Mouse (Mus musculus) ES-E14 (cell line): ENCODE measurements at regions not wholly inside any gene's neighbourhood (a gene's known extent, or its start where the extent isn't known, plus 50 kb on each side); places are given as distances from the start of the nearest gene placed in this dataset.

Experiments
- DNase-seq: peaks from one replicate; pipeline ENCODE4 v3.0.0-alpha.2; 2013; ENCODE audit warnings: low read depth, low spot score
- H3K27ac ChIP-seq: 2 replicates; pipeline ENCODE4 v1.5.1; 2012; ENCODE audit warnings: low read depth, mild to moderate bottlenecking, low read length, moderate library complexity, mixed read lengths; ENCODE audit not compliant: poor library complexity, insufficient read depth, severe bottlenecking
- H3K36me3 ChIP-seq: 2 replicates; pipeline ENCODE4 v1.6.1; 2012; ENCODE audit warnings: mild to moderate bottlenecking, low read length, moderate library complexity, mixed read lengths; ENCODE audit not compliant: control insufficient read depth, poor library complexity, insufficient read depth, severe bottlenecking
- H3K4me1 ChIP-seq, 2 experiments: fragments of 150-350 bp in 1 of 2; sonication (generic) in 1 of 2; 2 replicates each; pipeline ENCODE4 v1.6.1; 2012; ENCODE audit warnings: low read length in 2 of 2, mild to moderate bottlenecking in 1 of 2, mixed read lengths in 1 of 2; ENCODE audit not compliant: control insufficient read depth in 2 of 2, insufficient read depth in 2 of 2, poor library complexity in 1 of 2
- H3K4me3 ChIP-seq, 2 experiments: fragments of 150-350 bp in 1 of 2; sonication (generic) in 1 of 2; 2 replicates each; pipeline ENCODE4 v1.5.1; 2012; ENCODE audit warnings: low read length in 2 of 2, low read depth in 1 of 2, mild to moderate bottlenecking in 1 of 2, mixed read lengths in 1 of 2; ENCODE audit not compliant: insufficient read depth in 1 of 2, poor library complexity in 1 of 2, severe bottlenecking in 1 of 2
- H3K9ac ChIP-seq: 2 replicates; pipeline ENCODE4 v1.6.1; 2012; ENCODE audit warnings: low read depth, mild to moderate bottlenecking, low read length, mixed read lengths; ENCODE audit not compliant: poor library complexity, insufficient read depth, severe bottlenecking
- H3K9me3 ChIP-seq: fragments of 150-350 bp; sonication (generic); 2 replicates; pipeline ENCODE4 v1.6.1; 2012; ENCODE audit warnings: low read depth, mild to moderate bottlenecking, low read length; ENCODE audit not compliant: control insufficient read depth, insufficient read depth
- CHD2 ChIP-seq: IDR thresholded peaks from 2 replicates; pipeline ENCODE4 v1.6.1; 2014; ENCODE audit warnings: mild to moderate bottlenecking, low read depth, low read length, inconsistent platforms
- HCFC1 ChIP-seq: IDR thresholded peaks from 2 replicates; pipeline ENCODE4 v1.6.1; 2012; ENCODE audit warnings: low read length, inconsistent platforms, borderline replicate concordance; ENCODE audit not compliant: insufficient read depth
- MAFK ChIP-seq: IDR thresholded peaks from 2 replicates; pipeline ENCODE4 v1.6.1; 2014; ENCODE audit warnings: mild to moderate bottlenecking, low read depth, low read length, inconsistent platforms; ENCODE audit not compliant: insufficient read depth
- ZC3H11A ChIP-seq: IDR thresholded peaks from 2 replicates; pipeline ENCODE4 v1.6.1; 2012; ENCODE audit warnings: low read depth, mild to moderate bottlenecking, inconsistent platforms, low read length, borderline replicate concordance
- ZNF384 ChIP-seq: IDR thresholded peaks from 2 replicates; pipeline ENCODE4 v1.6.1; 2012; ENCODE audit warnings: low read depth, low read length, inconsistent platforms
- in situ Hi-C, 2 experiments: fragments of 600-800 bp; cut with MboI; formaldehyde crosslinking; loops; one replicate each; pipeline ENCODE4 v1.15.1; 2025; ENCODE audit warnings: low sequenced_read_pairs in 2 of 2, inconsistent platforms in 1 of 2; ENCODE audit not compliant: unreplicated experiment in 2 of 2

DNA sequence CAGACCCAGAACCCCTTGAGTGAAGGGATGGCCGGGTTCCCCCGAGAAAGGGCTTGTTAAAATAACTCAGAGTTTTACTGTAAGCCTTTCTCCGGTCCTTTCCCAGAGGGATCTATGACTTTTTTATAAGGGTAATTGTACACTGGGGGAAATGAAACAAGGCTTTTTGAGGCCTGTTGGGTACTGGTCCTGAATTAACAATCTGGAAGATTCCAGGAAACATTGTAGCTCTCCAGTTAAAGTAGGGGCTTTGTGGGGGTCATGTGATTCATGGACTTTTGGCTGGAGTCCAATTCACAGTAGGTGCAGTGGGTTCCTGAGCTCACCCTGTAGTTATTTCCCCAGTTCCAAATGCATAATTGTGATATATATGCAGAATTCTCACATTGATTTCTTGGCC is 77.1 kb upstream of the Fndc3a start:
- Histone ChIP-seq H3K9me3 (no peaks in the 10 kb centered on the region), H3K4me1 (0 out of 4 replicates have a peak, but pooled peaks cover 0 to 3% of the 10 kb centered on the region in 2 experiments), H3K36me3 (no peaks in the 10 kb centered on the region), H3K27ac (no peak overlapping the region), H3K4me3 (no peak overlapping the region), H3K9ac (no peak overlapping the region)
- no peak for TF ChIP-seq HCFC1
- no peak for TF ChIP-seq ZC3H11A
- no peak for TF ChIP-seq ZNF384
- no peak for DNase-seq
- in situ Hi-C loops, result no loop called here

DNA sequence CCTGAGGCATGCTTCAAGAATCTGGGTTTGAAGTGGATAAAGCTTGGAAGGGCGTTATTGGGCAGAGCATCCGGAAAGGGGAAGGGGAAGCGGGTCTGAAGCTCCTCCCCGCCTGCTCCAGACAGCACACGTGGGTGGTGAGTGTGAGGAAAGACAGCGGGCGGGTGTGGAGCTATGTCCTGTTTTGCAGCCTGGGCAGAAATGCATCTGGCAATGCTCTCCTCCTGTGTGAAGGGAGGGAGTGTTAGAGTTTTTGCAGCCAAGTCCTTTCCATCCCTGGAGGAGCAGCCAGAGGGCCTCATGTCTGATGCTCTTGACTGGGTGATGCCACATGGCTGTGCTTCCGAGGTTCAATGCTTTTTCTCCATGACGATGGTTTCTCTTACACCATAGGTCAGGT is 73.4 kb upstream of the Fndc3a start:
- H3K9me3 ChIP-seq, result no peaks in the 10 kb centered on the region
- H3K36me3 ChIP-seq, result no peaks in the 10 kb centered on the region
- TF ChIP-seq CHD2 (no peak), MAFK (no peak), ZNF384 (no peak), ZC3H11A (no peak), HCFC1 (no peak)
- H3K9ac ChIP-seq, result no peak overlapping the region
- in situ Hi-C loops, result no loop called here
- H3K27ac ChIP-seq, result no peak overlapping the region
- DNase-seq, result no peak
- H3K4me1 ChIP-seq, result 0 out of 4 replicates have a peak, but pooled peaks cover 0 to 3% of the 10 kb centered on the region in 2 experiments
- H3K4me3 ChIP-seq, result no peak overlapping the region

DNA sequence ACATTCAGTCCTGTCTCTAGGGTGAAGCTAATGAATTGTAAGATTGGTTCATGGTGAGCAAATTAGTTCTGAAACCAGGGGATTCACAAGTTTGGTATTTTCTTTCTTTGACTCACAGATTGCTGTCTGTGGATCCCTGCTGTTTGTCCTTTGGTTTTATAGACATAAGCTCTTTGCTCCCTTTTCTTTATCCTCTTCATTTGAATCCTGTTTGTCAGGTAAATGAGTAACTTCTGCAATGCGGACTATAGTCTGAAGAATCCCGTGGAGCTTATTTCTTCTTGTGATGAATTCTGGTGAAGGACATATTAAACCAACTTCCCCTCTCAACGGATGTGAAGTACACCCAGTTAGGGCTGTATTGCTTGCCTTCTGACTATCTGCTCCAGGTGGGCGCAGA is 69.6 kb upstream of the Fndc3a start:
- no peak overlapping the region for H3K27ac ChIP-seq
- H3K9ac ChIP-seq, result no peak overlapping the region
- no peak for DNase-seq
- H3K36me3 ChIP-seq, result no peaks in the 10 kb centered on the region
- 0 out of 4 replicates have a peak, but pooled peaks cover 0 to 3% of the 10 kb centered on the region in 2 experiments for H3K4me1 ChIP-seq
- no peaks in the 10 kb centered on the region for H3K9me3 ChIP-seq
- in situ Hi-C loops, result no loop called here
- H3K4me3 ChIP-seq, result no peak overlapping the region
- TF ChIP-seq MAFK, result no peak
- no peak for TF ChIP-seq ZC3H11A
- no peak for TF ChIP-seq CHD2
- no peak for TF ChIP-seq HCFC1
- no peak for TF ChIP-seq ZNF384

DNA sequence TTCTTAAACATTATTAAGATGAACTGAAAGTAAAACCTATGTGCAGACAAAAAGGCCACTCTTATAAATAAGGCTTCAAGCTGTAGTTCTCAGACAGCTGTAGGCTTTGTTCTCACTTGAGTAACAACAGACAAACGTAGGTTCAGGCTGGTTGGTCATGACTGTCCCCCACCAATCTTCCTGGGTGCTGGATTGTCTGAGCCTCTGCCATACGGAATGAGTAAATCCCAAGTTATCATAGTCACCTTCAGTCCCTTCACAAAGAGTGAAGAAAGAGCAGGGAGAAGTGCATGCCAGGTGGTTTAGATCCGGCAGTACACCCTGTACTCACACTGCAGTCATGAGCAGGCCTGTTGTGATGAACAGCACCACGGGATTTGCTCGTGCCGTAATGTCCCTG is 69.0 kb upstream of the Fndc3a start:
- H3K9me3 ChIP-seq, result no peaks in the 10 kb centered on the region
- DNase-seq, result no peak
- H3K9ac ChIP-seq, result no peak overlapping the region
- H3K36me3 ChIP-seq, result no peaks in the 10 kb centered on the region
- H3K27ac ChIP-seq, result no peak overlapping the region
- 0 out of 4 replicates have a peak, but pooled peaks cover 0 to 3% of the 10 kb centered on the region in 2 experiments for H3K4me1 ChIP-seq
- H3K4me3 ChIP-seq, result no peak overlapping the region
- TF ChIP-seq ZC3H11A (no peak), ZNF384 (no peak), MAFK (no peak), CHD2 (no peak), HCFC1 (no peak)
- in situ Hi-C loops, result no loop called here

DNA sequence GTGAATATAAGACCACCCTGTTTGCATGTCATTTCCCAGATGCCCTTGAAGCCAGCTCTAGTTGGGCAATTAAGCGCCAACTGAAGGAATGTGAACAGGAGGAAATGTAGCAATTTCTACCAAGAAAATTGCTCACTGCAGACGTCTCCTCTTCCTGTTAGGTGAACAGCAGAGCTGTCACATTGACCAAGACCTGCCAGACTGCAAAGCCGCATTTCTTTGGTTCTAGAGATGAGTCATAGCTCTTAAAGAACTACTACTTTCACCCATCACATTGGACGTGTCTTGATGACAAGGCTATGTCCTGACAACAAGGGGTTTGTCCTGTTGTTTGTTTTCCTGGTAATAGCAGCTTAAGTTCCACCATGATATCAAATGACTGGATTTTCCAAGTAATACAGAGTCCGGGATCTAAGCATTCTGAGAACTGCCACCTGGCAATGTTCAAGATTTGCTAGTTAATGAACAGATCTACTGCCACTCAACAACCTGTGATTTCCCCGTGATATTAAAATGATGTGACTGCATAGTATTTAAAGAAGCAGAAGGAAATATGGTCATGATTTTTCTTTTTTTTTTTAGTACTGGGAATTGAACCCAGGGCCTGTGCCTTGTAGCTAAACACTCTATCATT is 68.2 kb upstream of the Fndc3a start:
- H3K9me3 ChIP-seq, result no peaks in the 10 kb centered on the region
- in situ Hi-C loops, result no loop called here
- TF ChIP-seq HCFC1 (no peak), ZC3H11A (no peak), ZNF384 (no peak), MAFK (no peak), CHD2 (no peak)
- no peak for DNase-seq
- no peak overlapping the region for H3K9ac ChIP-seq
- H3K36me3 ChIP-seq, result no peaks in the 10 kb centered on the region
- H3K4me3 ChIP-seq, result no peak overlapping the region
- no peaks in the 10 kb centered on the region for H3K4me1 ChIP-seq
- H3K27ac ChIP-seq, result no peak overlapping the region
